Mouse (Mus musculus): ENCODE measurements around the gene Fam193a.

- TF ChIP-seq POLR2A (IDR thresholded peaks at IDR 0.05; ENCODE audit: control insufficient read depth, extremely low read depth, insufficient read depth, low read length, poor library complexity) (no peak), CTCF (IDR thresholded peaks at IDR 0.05; ENCODE audit: borderline replicate concordance, control insufficient read depth, extremely low read depth, insufficient read depth, low read length, poor library complexity) (no peak)
Measured at GRCm38 (mm10) chr5:34515096-34515495, 145.4 kb downstream of the Fam193a start.

Data from thymus, adult 2 months (tissue).